Mouse (Mus musculus): ENCODE results near the gene Hist2h2be. TPM values are rescaled to one million over a fixed set of nuclear protein-coding genes. Genes with fewer than 3 reads are reported as not detected.
"Not testable (repeated sequence)": the region's sequence is repeated elsewhere in the genome, so short reads cannot be mapped to it uniquely, and the experiment has no call there.

Gene Hist2h2be
- total and polyA plus RNA-seq, 3 experiments: 6.9 to 10.1 (median 9.4) TPM

- Histone ChIP-seq H3K27ac (no peak overlapping the region), H3K79me2 (replicated peaks; ENCODE audit: control insufficient read depth, insufficient read depth, low read length) (no peaks in the 10 kb centered on the region), H3K9ac (ENCODE audit: low read depth, low read length) (no peak overlapping the region), H3K4me3 (no peak overlapping the region), H3K36me3 (ENCODE audit: control insufficient read depth, insufficient read depth, low read length) (peaks cover 2% of the 10 kb centered on the region; the same call in 1 of the 2 replicates), H3K27me3 (ENCODE audit: control insufficient read depth, insufficient read depth, low read length) (no peaks in the 10 kb centered on the region), H3K4me1 (ENCODE audit: control insufficient read depth, insufficient read depth, low read length) (peaks cover 4% of the 10 kb centered on the region)
- 13% methylated on average over 12 of the region's 12 CpGs for WGBS
- intact Hi-C loops (cut with DNase I): loop anchor here (2.0 kb wide), 1 partner anchor 15 kb away; no protein-coding TSS in a partner anchor
- no peak for DNase-seq
- TF ChIP-seq EP300 (IDR thresholded peaks at IDR 0.05; ENCODE audit: insufficient read depth, low read depth, low read length): no peak
- no peak for TF ChIP-seq CTCF (IDR thresholded peaks at IDR 0.05)
Observed at GRCm38 (mm10) chr3:96237904-96238511, 17.1 kb downstream of the Hist2h2be start.

GRCm38 (mm10) chr3:96238954-96239793 lies 18.3 kb downstream of the Hist2h2be start, which contains the start of gene Hist2h3c2:
Gene Hist2h3c2, minus strand, starts transcription at chr3:96239127.
- H3K36me3 ChIP-seq (ENCODE audit: control insufficient read depth, insufficient read depth, low read length); H3K27me3 ChIP-seq (ENCODE audit: control insufficient read depth, insufficient read depth, low read length); H3K4me1 ChIP-seq (ENCODE audit: control insufficient read depth, insufficient read depth, low read length); intact Hi-C loops (cut with DNase I); H3K79me2 ChIP-seq (replicated peaks; ENCODE audit: control insufficient read depth, insufficient read depth, low read length): not testable (repeated sequence)
- Histone ChIP-seq H3K9ac (ENCODE audit: low read depth, low read length) (peak within 1 kb of the TSS; percentile 72), H3K4me3 (peak within 1 kb of the TSS; percentile 60), H3K27ac (peak within 1 kb of the TSS; percentile 82)
- DNase-seq: peak; percentile 67 to 80
- WGBS: under 1% methylated on average over 18 of the region's 68 CpGs

GRCm38 (mm10) chr3:96239949-96240798 lies 19.3 kb downstream of the Hist2h2be start, which contains the start of gene Hist2h2aa2:
Gene Hist2h2aa2, minus strand, starts transcription at chr3:96240276.
- Histone ChIP-seq H3K4me3 (peak within 1 kb of the TSS; percentile 60), H3K9ac (ENCODE audit: low read depth, low read length) (peak within 1 kb of the TSS; percentile 72), H3K27ac (peak within 1 kb of the TSS; percentile 89)
- TF ChIP-seq POLR2A (IDR thresholded peaks at IDR 0.05; ENCODE audit: insufficient read depth, low read depth, low read length): peak; percentile 84
- DNase-seq: peak; percentile 97
- H3K4me1 ChIP-seq (ENCODE audit: control insufficient read depth, insufficient read depth, low read length); H3K79me2 ChIP-seq (replicated peaks; ENCODE audit: control insufficient read depth, insufficient read depth, low read length); H3K36me3 ChIP-seq (ENCODE audit: control insufficient read depth, insufficient read depth, low read length); intact Hi-C loops (cut with DNase I); H3K27me3 ChIP-seq (ENCODE audit: control insufficient read depth, insufficient read depth, low read length): not testable (repeated sequence)
- 3% methylated on average over 25 of the region's 85 CpGs for WGBS

GRCm38 (mm10) chr3:96240799-96241197 lies 19.9 kb downstream of the Hist2h2be start:
- H3K27me3 ChIP-seq (ENCODE audit: control insufficient read depth, insufficient read depth, low read length): no peaks in the 10 kb centered on the region
- peak overlapping the region; percentile 89 for H3K27ac ChIP-seq
- H3K4me1 ChIP-seq (ENCODE audit: control insufficient read depth, insufficient read depth, low read length): peaks cover 9% of the 10 kb centered on the region
- no peak for DNase-seq
- 79% methylated on average over 9 of the region's 9 CpGs for WGBS
- TF ChIP-seq POLR2A (IDR thresholded peaks at IDR 0.05; ENCODE audit: insufficient read depth, low read depth, low read length) (no peak), CTCF (IDR thresholded peaks at IDR 0.05) (no peak), EP300 (IDR thresholded peaks at IDR 0.05; ENCODE audit: insufficient read depth, low read depth, low read length) (no peak)
- no peaks in the 10 kb centered on the region for H3K79me2 ChIP-seq (replicated peaks; ENCODE audit: control insufficient read depth, insufficient read depth, low read length)
- H3K9ac ChIP-seq (ENCODE audit: low read depth, low read length): no peak overlapping the region
- H3K36me3 ChIP-seq (ENCODE audit: control insufficient read depth, insufficient read depth, low read length): peaks cover 8% of the 10 kb centered on the region
- peak overlapping the region; percentile 44 for H3K4me3 ChIP-seq
- intact Hi-C loops (cut with DNase I): no loop called here

GRCm38 (mm10) chr3:96243921-96244572 lies 23.1 kb downstream of the Hist2h2be start:
- 66% methylated on average over 7 of the region's 7 CpGs for WGBS

More at GRCm38 (mm10) chr3:96243921-96244572, 23.1 kb downstream of the Hist2h2be start:
- intact Hi-C loops (cut with DNase I): loop anchor here (2.0 kb wide), 1 partner anchor 19 kb away; the partner anchor contains the start of gene Hist2h4
- Histone ChIP-seq H3K79me2 (replicated peaks; ENCODE audit: control insufficient read depth, insufficient read depth, low read length) (no peaks in the 10 kb centered on the region), H3K36me3 (ENCODE audit: control insufficient read depth, insufficient read depth, low read length) (peaks cover 10% of the 10 kb centered on the region), H3K9ac (ENCODE audit: low read depth, low read length) (peak overlapping the region; percentile 72), H3K4me3 (no peak overlapping the region; the same call in none of the 2 replicates), H3K27ac (peak overlapping the region; percentile 100), H3K27me3 (ENCODE audit: control insufficient read depth, insufficient read depth, low read length) (no peaks in the 10 kb centered on the region), H3K4me1 (ENCODE audit: control insufficient read depth, insufficient read depth, low read length) (peaks cover 9% of the 10 kb centered on the region)
- peak in 1 of 2 experiments; percentile 24 for DNase-seq
- TF ChIP-seq POLR2A (IDR thresholded peaks at IDR 0.05; ENCODE audit: insufficient read depth, low read depth, low read length) (peak; percentile 10; the same call in 1 of the 2 replicates), CTCF (IDR thresholded peaks at IDR 0.05) (no peak)
